Mouse (Mus musculus) ES-Bruce4 (cell line): Measurements from ENCODE around the gene Thsd7b. TPM values are rescaled to one million over a fixed set of nuclear protein-coding genes. Genes with fewer than 3 reads are reported as not detected.

Experiments used
- H3K27ac ChIP-seq: 2 replicates; pipeline ENCODE4 v1.5.1; 2012; ENCODE audit warnings: low read length, inconsistent platforms; ENCODE audit not compliant: insufficient read depth
- H3K27me3 ChIP-seq: 2 replicates; pipeline ENCODE4 v1.6.1; 2012; ENCODE audit warnings: mild to moderate bottlenecking, low read length, inconsistent platforms; ENCODE audit not compliant: control insufficient read depth, poor library complexity, insufficient read depth, severe bottlenecking
- H3K36me3 ChIP-seq: 2 replicates; pipeline ENCODE4 v1.6.1; 2012; ENCODE audit warnings: inconsistent platforms, mild to moderate bottlenecking, low read length, moderate library complexity; ENCODE audit not compliant: control insufficient read depth, poor library complexity, insufficient read depth, severe bottlenecking
- H3K4me1 ChIP-seq: one replicate; pipeline ENCODE4 v1.8.1; 2011; ENCODE audit warnings: low read length; ENCODE audit not compliant: control insufficient read depth, insufficient read depth
- H3K4me3 ChIP-seq: 2 replicates; pipeline ENCODE4 v1.5.1; 2011; ENCODE audit warnings: low read depth, mild to moderate bottlenecking, low read length
- H3K9ac ChIP-seq: 2 replicates; pipeline ENCODE4 v1.6.1; 2012; ENCODE audit warnings: low read depth, mild to moderate bottlenecking, inconsistent platforms; ENCODE audit not compliant: poor library complexity, severe bottlenecking
- H3K9me3 ChIP-seq: replicated peaks from 2 replicates; pipeline ENCODE4 v1.6.1; 2012; ENCODE audit warnings: mild to moderate bottlenecking, low read length, inconsistent platforms; ENCODE audit not compliant: control insufficient read depth, poor library complexity, insufficient read depth, severe bottlenecking
- CTCF ChIP-seq: IDR thresholded peaks from one replicate; pipeline ENCODE4 v1.8.1; 2011; ENCODE audit warnings: low read depth, low read length
- EP300 ChIP-seq: IDR thresholded peaks from 2 replicates; pipeline ENCODE4 v1.6.1; 2011; ENCODE audit warnings: low read depth, low read length; ENCODE audit not compliant: insufficient read depth
- POLR2A ChIP-seq: IDR thresholded peaks from one replicate; pipeline ENCODE4 v1.8.1; 2011; ENCODE audit warnings: low read length; ENCODE audit not compliant: insufficient read depth
- polyA plus RNA-seq: library from polyadenylated mRNA; stranded (reverse); fragments of >200 nt; gene quantifications from 2 replicates; pipeline ENCODE4 v1.2.4, GENCODE M21; 2011; ENCODE audit warnings: low read depth; ENCODE audit not compliant: missing spikeins, insufficient read depth, insufficient read length

The Thsd7b gene
- polyA plus RNA-seq, 1 experiment: 0.18 TPM

DNA sequence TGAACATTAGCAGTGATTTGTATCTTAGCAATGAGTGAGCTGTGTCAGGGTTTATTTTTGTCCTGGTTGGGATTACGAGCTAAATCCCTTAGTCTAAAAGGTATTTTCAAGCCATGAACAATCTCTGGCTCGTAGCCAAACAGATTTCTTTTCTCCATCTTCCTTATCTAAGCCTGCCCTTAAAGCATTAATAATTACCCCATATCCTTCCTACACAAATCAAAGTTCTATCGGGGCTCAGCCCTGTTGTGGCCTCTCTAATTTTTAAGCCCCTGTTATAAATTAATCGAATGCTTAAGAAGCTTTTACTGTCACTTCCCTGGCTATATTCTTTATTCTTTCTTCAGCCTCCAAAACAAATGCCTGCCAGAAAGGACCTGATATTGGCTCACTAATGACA is 506.4 kb downstream of the Thsd7b start:
- H3K4me1 ChIP-seq: no peaks in the 10 kb centered on the region
- no peak overlapping the region for H3K9ac ChIP-seq
- no peaks in the 10 kb centered on the region for H3K27me3 ChIP-seq

DNA sequence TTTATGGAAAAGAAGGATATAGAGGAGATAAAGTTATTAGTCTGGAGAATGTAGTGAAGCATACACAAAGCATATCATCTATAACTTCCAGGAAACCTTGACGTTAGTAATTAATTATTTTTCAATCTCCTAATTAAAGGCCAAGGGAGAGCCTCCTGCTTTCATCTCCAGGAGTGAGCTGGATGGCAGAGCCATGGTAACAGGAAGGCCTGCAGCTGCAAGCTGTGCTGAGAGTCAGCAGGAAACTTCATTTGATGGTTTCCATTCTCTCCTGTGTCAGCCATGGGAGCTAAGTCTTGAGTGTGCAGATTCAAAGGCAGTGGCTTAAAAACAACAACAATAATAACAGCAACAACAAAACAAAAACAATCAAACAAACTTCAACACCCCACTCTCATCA is 507.5 kb downstream of the Thsd7b start:
- TF ChIP-seq CTCF (no peak), EP300 (no peak), POLR2A (no peak)

More for the DNA sequence above, 506.4 kb downstream of the Thsd7b start:
- no peak overlapping the region for H3K27ac ChIP-seq
- H3K36me3 ChIP-seq: no peaks in the 10 kb centered on the region
- TF ChIP-seq CTCF (no peak), EP300 (no peak), POLR2A (no peak)
- no peaks in the 10 kb centered on the region for H3K9me3 ChIP-seq
- no peak overlapping the region for H3K4me3 ChIP-seq

DNA sequence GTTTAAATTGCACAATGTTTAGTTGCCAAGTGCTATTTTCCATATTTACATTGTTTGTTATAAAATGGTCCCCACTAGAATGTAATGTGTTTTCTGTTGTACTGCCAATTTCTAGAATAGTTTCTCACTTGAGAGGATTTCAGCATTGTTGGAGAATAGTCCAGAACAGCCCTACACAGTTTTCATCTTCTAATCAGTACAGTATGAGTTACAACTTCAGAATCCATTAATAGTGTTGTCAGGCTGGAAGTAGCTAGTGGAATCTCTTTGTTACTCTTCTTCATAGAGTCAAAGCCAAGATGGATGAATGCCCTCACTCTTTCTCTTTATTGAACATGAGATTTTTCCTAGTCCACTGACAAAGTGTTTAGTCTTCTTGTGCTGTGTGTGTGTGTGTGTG is 525.4 kb downstream of the Thsd7b start:
- Histone ChIP-seq H3K36me3 (no peaks in the 10 kb centered on the region), H3K9ac (no peak overlapping the region), H3K27me3 (no peaks in the 10 kb centered on the region), H3K4me1 (no peaks in the 10 kb centered on the region), H3K9me3 (no peaks in the 10 kb centered on the region), H3K4me3 (no peak overlapping the region), H3K27ac (no peak overlapping the region)
- TF ChIP-seq POLR2A (no peak), CTCF (no peak), EP300 (no peak)

More for the DNA sequence above, 507.5 kb downstream of the Thsd7b start:
- Histone ChIP-seq H3K9ac (no peak overlapping the region), H3K9me3 (no peaks in the 10 kb centered on the region), H3K4me1 (no peaks in the 10 kb centered on the region), H3K27me3 (no peaks in the 10 kb centered on the region), H3K4me3 (no peak overlapping the region), H3K36me3 (no peaks in the 10 kb centered on the region), H3K27ac (no peak overlapping the region)

DNA sequence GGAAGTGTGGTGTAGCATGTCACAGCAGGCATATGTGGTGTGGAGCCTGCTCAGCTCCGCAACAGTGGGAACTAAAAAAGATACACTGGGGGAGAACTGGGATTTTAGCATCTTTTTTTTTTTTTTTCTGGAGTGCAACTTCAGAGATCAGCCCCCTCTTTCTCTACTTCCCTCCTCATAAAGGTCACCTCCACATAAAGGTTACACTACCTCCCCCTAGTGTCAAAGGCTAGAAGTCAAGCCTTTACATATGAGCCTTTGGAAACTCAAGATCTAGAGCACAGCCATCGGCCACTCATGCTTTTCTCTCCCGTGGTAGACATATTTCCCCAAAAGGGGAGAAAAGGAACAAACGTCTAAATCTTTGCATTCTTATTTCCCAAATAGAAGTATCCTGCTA is 553.8 kb downstream of the Thsd7b start:
- no peak overlapping the region for H3K9ac ChIP-seq
- no peaks in the 10 kb centered on the region for H3K36me3 ChIP-seq
- no peaks in the 10 kb centered on the region for H3K27me3 ChIP-seq
- no peaks in the 10 kb centered on the region for H3K4me1 ChIP-seq
- no peak overlapping the region for H3K27ac ChIP-seq
- H3K9me3 ChIP-seq: no peaks in the 10 kb centered on the region
- H3K4me3 ChIP-seq: no peak overlapping the region
- no peak for TF ChIP-seq CTCF
- TF ChIP-seq POLR2A: no peak
- no peak for TF ChIP-seq EP300

DNA sequence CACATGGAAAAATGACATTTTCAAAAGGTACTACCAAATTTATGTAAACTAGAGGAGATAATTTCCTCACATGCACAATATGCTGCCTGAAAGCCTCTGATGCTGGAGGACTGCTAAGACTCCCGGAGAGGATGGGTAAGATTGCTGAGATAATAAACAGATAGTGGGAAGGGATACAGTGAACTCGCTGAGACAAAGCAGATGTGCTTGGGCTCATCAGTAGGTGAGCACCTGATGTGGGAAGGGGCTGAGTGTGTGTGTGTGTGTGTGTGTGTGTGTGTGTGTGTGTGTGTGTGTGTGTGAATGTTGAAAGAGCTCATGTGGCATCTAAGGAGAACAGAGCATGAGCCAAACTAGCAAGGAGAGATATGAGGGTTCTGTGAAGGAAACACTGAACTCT is 564.2 kb downstream of the Thsd7b start:
- no peak for TF ChIP-seq EP300
- no peak for TF ChIP-seq CTCF
- no peak for TF ChIP-seq POLR2A
- H3K27ac ChIP-seq: no peak overlapping the region
- no peaks in the 10 kb centered on the region for H3K4me1 ChIP-seq

DNA sequence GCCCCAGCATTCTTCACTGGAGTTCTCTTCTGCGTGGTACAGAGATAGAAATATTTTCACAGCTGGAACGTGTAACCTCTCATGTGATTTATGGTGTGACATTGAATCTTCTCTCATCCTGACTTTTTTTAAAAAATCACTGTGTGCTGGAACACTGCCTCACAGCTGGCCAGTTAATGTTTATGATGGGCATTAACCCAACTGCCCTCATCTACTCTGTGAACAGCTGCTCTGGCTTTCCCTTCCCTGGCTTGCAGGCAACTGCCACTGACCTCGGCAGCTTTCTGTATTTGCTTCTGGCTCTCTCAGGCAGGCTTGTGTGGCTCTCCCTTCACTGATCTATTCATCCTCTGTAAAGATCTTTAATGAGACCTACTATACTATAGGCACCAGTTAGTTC is 564.7 kb downstream of the Thsd7b start:
- no peak overlapping the region for H3K27ac ChIP-seq
- H3K4me1 ChIP-seq: no peaks in the 10 kb centered on the region
- no peak overlapping the region for H3K4me3 ChIP-seq
- no peak overlapping the region for H3K9ac ChIP-seq
- no peak for TF ChIP-seq CTCF
- TF ChIP-seq POLR2A: no peak
- TF ChIP-seq EP300: no peak
- H3K27me3 ChIP-seq: no peaks in the 10 kb centered on the region
- no peaks in the 10 kb centered on the region for H3K36me3 ChIP-seq
- no peaks in the 10 kb centered on the region for H3K9me3 ChIP-seq

More for the DNA sequence above, 564.2 kb downstream of the Thsd7b start:
- H3K9ac ChIP-seq: no peak overlapping the region
- H3K4me3 ChIP-seq: no peak overlapping the region
- H3K9me3 ChIP-seq: no peaks in the 10 kb centered on the region
- no peaks in the 10 kb centered on the region for H3K27me3 ChIP-seq
- no peaks in the 10 kb centered on the region for H3K36me3 ChIP-seq
